Mouse (Mus musculus) thymus, adult 2 months (tissue): ENCODE data around the gene Foxk1. TPM values are rescaled to one million over a fixed set of nuclear protein-coding genes. Genes with fewer than 3 reads are reported as not detected.
A peak's percentile ranks its signal among the peaks of the same experiment; 100 is the strongest.

Experiments used
- DNase-seq: peaks from one replicate; pipeline ENCODE4 v3.0.0; 2021
- H3K27ac ChIP-seq: fragments of 200-500 bp; 2 replicates; pipeline ENCODE4 v1.5.1; 2012; ENCODE audit warnings: low read length, control low read depth; ENCODE audit not compliant: control insufficient read depth, insufficient read depth
- H3K27me3 ChIP-seq: fragments of 200-500 bp; 2 replicates; pipeline ENCODE4 v1.6.1; 2012; ENCODE audit warnings: mild to moderate bottlenecking, low read length, moderate library complexity, mixed read lengths; ENCODE audit not compliant: control insufficient read depth, insufficient read depth
- H3K36me3 ChIP-seq: fragments of 200-500 bp; 2 replicates; pipeline ENCODE4 v1.6.1; 2012; ENCODE audit warnings: mild to moderate bottlenecking, low read length, moderate library complexity; ENCODE audit not compliant: control insufficient read depth, insufficient read depth
- H3K4me1 ChIP-seq: fragments of 200-500 bp; replicated peaks from 2 replicates; pipeline ENCODE4 v1.6.1; 2012; ENCODE audit warnings: low read length; ENCODE audit not compliant: control insufficient read depth, insufficient read depth
- H3K4me3 ChIP-seq: fragments of 200-500 bp; 2 replicates; pipeline ENCODE4 v1.5.1; 2012; ENCODE audit warnings: mild to moderate bottlenecking, low read length, control low read depth, moderate library complexity; ENCODE audit not compliant: control insufficient read depth, insufficient read depth
- CTCF ChIP-seq: fragments of 200-500 bp; IDR thresholded peaks from 2 replicates; pipeline ENCODE4 v1.5.1; 2012; ENCODE audit warnings: mild to moderate bottlenecking, control low read depth, low read length, moderate library complexity, borderline replicate concordance; ENCODE audit not compliant: control insufficient read depth, poor library complexity, insufficient read depth; ENCODE audit errors: extremely low read depth
- POLR2A ChIP-seq: fragments of 200-500 bp; IDR thresholded peaks from 2 replicates; pipeline ENCODE4 v1.6.1; 2012; ENCODE audit warnings: mild to moderate bottlenecking, low read length, control low read depth, moderate library complexity; ENCODE audit not compliant: control insufficient read depth, poor library complexity, insufficient read depth; ENCODE audit errors: extremely low read depth
- WGBS: fragments of 180-500 bp; shearing (Covaris S2); methylation state at CpG from one replicate; pipeline ENCODE4 v1.1.7; 2018; 5-methylcytosine and 5-hydroxymethylcytosine counted together
- polyA plus RNA-seq: library from polyadenylated mRNA; depleted of rRNA; stranded (reverse); fragments of >200 nt; gene quantifications from 2 replicates; pipeline ENCODE4 v1.2.3, GENCODE M21; 2012

Foxk1 gene
- polyA plus RNA-seq, 1 experiment: 27.9 TPM

DNA sequence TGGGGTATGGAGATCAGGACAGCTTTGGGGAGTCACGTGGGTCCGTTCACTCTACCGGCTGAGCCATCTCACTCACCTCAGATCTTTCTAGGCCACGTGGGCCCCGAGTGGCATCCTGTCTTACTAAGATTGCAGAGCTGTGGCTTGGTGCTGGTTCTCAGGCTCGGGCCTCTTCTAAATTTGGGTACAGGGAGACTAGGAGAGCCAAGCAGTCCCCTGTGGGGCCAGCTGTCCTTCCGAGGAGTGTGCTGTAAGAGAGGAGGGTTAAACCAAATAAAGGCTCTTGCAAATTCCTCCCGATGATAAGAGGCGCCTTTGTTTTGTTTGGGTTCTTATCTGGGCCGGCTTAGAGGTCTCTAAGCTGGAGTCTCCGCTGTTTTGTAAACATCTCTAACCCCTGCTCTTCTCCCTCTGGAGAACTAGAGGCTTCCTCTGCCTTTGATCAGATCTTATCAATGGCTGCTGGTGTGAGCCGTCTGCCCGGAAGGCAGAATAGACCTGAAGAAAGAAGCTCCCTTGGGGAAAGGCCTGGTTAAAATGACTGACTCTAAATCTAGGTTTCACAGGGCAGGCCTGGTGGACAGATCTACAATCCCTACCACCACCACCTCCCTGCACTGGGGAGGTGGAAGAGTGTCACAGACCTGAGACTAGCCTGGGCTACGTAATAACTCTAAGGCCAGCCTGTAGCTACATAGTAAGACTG lies 14.9 kb downstream of the Foxk1 start:
- 19% methylated on average over 14 of the region's 14 CpGs for WGBS
- TF ChIP-seq POLR2A (no peak), CTCF (no peak)
- peak overlapping the region; percentile 75 for H3K27ac ChIP-seq

GRCm38 (mm10) chr5:142417104-142417503 lies 15.8 kb downstream of the Foxk1 start:
- H3K36me3 ChIP-seq: 0 out of 2 replicates have a peak, but pooled peaks cover 3% of the 10 kb centered on the region

More for the DNA sequence above, 14.9 kb downstream of the Foxk1 start:
- Histone ChIP-seq H3K27me3 (no peaks in the 10 kb centered on the region), H3K36me3 (0 out of 2 replicates have a peak, but pooled peaks cover 3% of the 10 kb centered on the region), H3K4me3 (no peak overlapping the region), H3K4me1 (peaks cover 10% of the 10 kb centered on the region)
- DNase-seq: peak; percentile 68

GRCm38 (mm10) chr5:142417876-142418275 lies 16.6 kb downstream of the Foxk1 start:
- Histone ChIP-seq H3K36me3 (0 out of 2 replicates have a peak, but pooled peaks cover 3% of the 10 kb centered on the region), H3K27ac (no peak overlapping the region), H3K4me3 (no peak overlapping the region), H3K4me1 (peaks cover 10% of the 10 kb centered on the region), H3K27me3 (no peaks in the 10 kb centered on the region)
- TF ChIP-seq CTCF (no peak), POLR2A (no peak)
- 96% methylated on average over 9 of the region's 9 CpGs for WGBS
- no peak for DNase-seq

More at GRCm38 (mm10) chr5:142417104-142417503, 15.8 kb downstream of the Foxk1 start:
- TF ChIP-seq POLR2A: no peak
- TF ChIP-seq CTCF: no peak
- no peak overlapping the region for H3K27ac ChIP-seq
- no peak overlapping the region for H3K4me3 ChIP-seq
- DNase-seq: no peak
- no peaks in the 10 kb centered on the region for H3K27me3 ChIP-seq
- H3K4me1 ChIP-seq: peaks cover 10% of the 10 kb centered on the region
- WGBS: 80% methylated on average over 3 of the region's 3 CpGs

- Histone ChIP-seq H3K36me3 (0 out of 2 replicates have a peak, but pooled peaks cover 3% of the 10 kb centered on the region), H3K4me1 (peaks cover 10% of the 10 kb centered on the region), H3K27ac (no peak overlapping the region), H3K27me3 (no peaks in the 10 kb centered on the region), H3K4me3 (no peak overlapping the region)
- DNase-seq: no peak
- TF ChIP-seq POLR2A (no peak), CTCF (no peak)
- WGBS: over 99% methylated on average over 4 of the region's 4 CpGs
Measured at GRCm38 (mm10) chr5:142418419-142418818, 17.1 kb downstream of the Foxk1 start.

- no peak for DNase-seq
- no peak overlapping the region for H3K4me3 ChIP-seq
- peaks cover 17% of the 10 kb centered on the region for H3K4me1 ChIP-seq
- TF ChIP-seq CTCF: no peak
- WGBS: 91% methylated on average over 4 of the region's 4 CpGs
- 0 out of 2 replicates have a peak, but pooled peaks cover 3% of the 10 kb centered on the region for H3K36me3 ChIP-seq
- no peak overlapping the region for H3K27ac ChIP-seq
- H3K27me3 ChIP-seq: no peaks in the 10 kb centered on the region
Measured at GRCm38 (mm10) chr5:142420317-142420716, 19.0 kb downstream of the Foxk1 start.

- Histone ChIP-seq H3K27me3 (no peaks in the 10 kb centered on the region), H3K4me1 (peaks cover 17% of the 10 kb centered on the region), H3K36me3 (0 out of 2 replicates have a peak, but pooled peaks cover 3% of the 10 kb centered on the region), H3K27ac (no peak overlapping the region), H3K4me3 (no peak overlapping the region)
- TF ChIP-seq CTCF (no peak), POLR2A (no peak)
- no peak for DNase-seq
- WGBS: 93% methylated on average over 9 of the region's 9 CpGs
Measured at GRCm38 (mm10) chr5:142420920-142421319, 19.6 kb downstream of the Foxk1 start.

- TF ChIP-seq CTCF (no peak), POLR2A (no peak)
- 92% methylated on average over 5 of the region's 5 CpGs for WGBS
- Histone ChIP-seq H3K36me3 (0 out of 2 replicates have a peak, but pooled peaks cover 3% of the 10 kb centered on the region), H3K27ac (no peak overlapping the region), H3K4me1 (peaks cover 16% of the 10 kb centered on the region), H3K4me3 (no peak overlapping the region), H3K27me3 (no peaks in the 10 kb centered on the region)
- no peak for DNase-seq
Measured at GRCm38 (mm10) chr5:142421886-142422285, 20.6 kb downstream of the Foxk1 start.
